In genomic region chr4:144957186-144957585, GRCm38 (mm10) we compare ENCODE assay signal across 12 mouse cellular contexts.
A peak's percentile ranks its signal among the peaks of the same experiment; 100 is the strongest.
DNase-seq lines count a peak whose midpoint lies in the region; ATAC-seq and TF ChIP-seq lines count a peak whose summit lies in the region.
"Had no signal": no experiment of that assay in that cellular context is flagged by ENCODE, and none has a peak within 500 bp of the region (broad histone marks: within the 10 kb centered on the region; RNA-seq: fewer than 3 reads in every experiment).

No protein-coding gene starts in this region.

- ATAC-seq in neural tube, embryonic 15.5 days (ENCODE audit: low FRiP score) = no peak
- ATAC-seq in midbrain, embryonic 13.5 days = no peak
- no peak for ATAC-seq in forebrain, postnatal 0 days

- no peaks in the 10 kb centered on the region for H3K36me3 ChIP-seq in heart, embryonic 10.5 days
- no peaks in the 10 kb centered on the region for H3K36me3 ChIP-seq in neural tube, embryonic 15.5 days
- H3K36me3 ChIP-seq in midbrain, embryonic 13.5 days = no peaks in the 10 kb centered on the region
- no peaks in the 10 kb centered on the region for H3K36me3 ChIP-seq in forebrain, postnatal 0 days (ENCODE audit: insufficient read depth)
- H3K36me3 ChIP-seq: forebrain, embryonic 12.5 days; lung, embryonic 15.5 days had no signal

- no peak overlapping the region for H3K4me3 ChIP-seq in heart, embryonic 10.5 days
- no peak overlapping the region for H3K4me3 ChIP-seq in neural tube, embryonic 15.5 days (replicated peaks)
- H3K4me3 ChIP-seq in midbrain, embryonic 13.5 days (replicated peaks) = no peak overlapping the region
- no peak overlapping the region for H3K4me3 ChIP-seq in forebrain, postnatal 0 days (ENCODE audit: low read depth, low read length)
- H3K4me3 ChIP-seq: forebrain, embryonic 12.5 days; lung, embryonic 15.5 days had no signal

- H3K27me3 ChIP-seq in heart, embryonic 10.5 days (ENCODE audit: insufficient read depth, poor library complexity, severe bottlenecking) = 0 out of 2 replicates have a peak, but pooled peaks cover 4% of the 10 kb centered on the region
- no peaks in the 10 kb centered on the region for H3K27me3 ChIP-seq in neural tube, embryonic 15.5 days (replicated peaks)
- H3K27me3 ChIP-seq in midbrain, embryonic 13.5 days = no peaks in the 10 kb centered on the region
- H3K27me3 ChIP-seq in forebrain, postnatal 0 days (ENCODE audit: insufficient read depth, low read length) = no peaks in the 10 kb centered on the region
- H3K27me3 ChIP-seq: forebrain, embryonic 12.5 days; lung, embryonic 15.5 days had no signal

- H3K4me1 ChIP-seq in heart, embryonic 10.5 days = peaks cover 4% of the 10 kb centered on the region; the same call in 1 of the 2 replicates
- no peaks in the 10 kb centered on the region for H3K4me1 ChIP-seq in neural tube, embryonic 15.5 days
- no peaks in the 10 kb centered on the region for H3K4me1 ChIP-seq in midbrain, embryonic 13.5 days (replicated peaks)
- no peaks in the 10 kb centered on the region for H3K4me1 ChIP-seq in forebrain, postnatal 0 days (ENCODE audit: insufficient read depth)
- H3K4me1 ChIP-seq: forebrain, embryonic 12.5 days had no signal

- no peak for TF ChIP-seq CTCF in forebrain, postnatal 0 days (IDR thresholded peaks at IDR 0.05; ENCODE audit: low read depth)

- 84% methylated on average over 4 of the region's 4 CpGs for WGBS in heart, embryonic 10.5 days
- WGBS in neural tube, embryonic 15.5 days = 83% methylated on average over 4 of the region's 4 CpGs
- WGBS in midbrain, embryonic 13.5 days = 86% methylated on average over 4 of the region's 4 CpGs
- WGBS in forebrain, postnatal 0 days = 56% methylated on average over 4 of the region's 4 CpGs

- H3K27ac ChIP-seq in heart, embryonic 10.5 days = no peak overlapping the region
- H3K27ac ChIP-seq in neural tube, embryonic 15.5 days (replicated peaks) = no peak overlapping the region
- no peak overlapping the region for H3K27ac ChIP-seq in midbrain, embryonic 13.5 days
- H3K27ac ChIP-seq in forebrain, postnatal 0 days (ENCODE audit: low read depth, low read length) = no peak overlapping the region
- H3K27ac ChIP-seq: forebrain, embryonic 12.5 days; lung, embryonic 15.5 days had no signal

- no peak overlapping the region for H3K9ac ChIP-seq in neural tube, embryonic 15.5 days (replicated peaks)
- H3K9ac ChIP-seq in midbrain, embryonic 13.5 days (replicated peaks) = no peak overlapping the region
- no peak overlapping the region for H3K9ac ChIP-seq in forebrain, postnatal 0 days
- H3K9ac ChIP-seq: forebrain, embryonic 12.5 days; lung, embryonic 15.5 days had no signal

- DNase-seq in heart, postnatal 10 days = peak; percentile 40 to 50
- no peak for DNase-seq in heart, embryonic 10.5 days (ENCODE audit: low spot score)
- peak; percentile 85 for DNase-seq in adrenal gland, postnatal 14 days
- peak; percentile 84 to 94 for DNase-seq in kidney, postnatal 36 days
- peak; percentile 68 to 82 for DNase-seq in lung, postnatal 4 days
- DNase-seq in forebrain, postnatal 0 days = no peak
- DNase-seq: cerebellum, postnatal 14 days; spleen, adult 18-20 months had no signal

- H3K9me3 ChIP-seq in heart, embryonic 10.5 days = no peaks in the 10 kb centered on the region
- H3K9me3 ChIP-seq in neural tube, embryonic 15.5 days (replicated peaks) = no peaks in the 10 kb centered on the region
- no peaks in the 10 kb centered on the region for H3K9me3 ChIP-seq in midbrain, embryonic 13.5 days
- no peaks in the 10 kb centered on the region for H3K9me3 ChIP-seq in forebrain, postnatal 0 days (ENCODE audit: low read length)
- H3K9me3 ChIP-seq: forebrain, embryonic 12.5 days; lung, embryonic 15.5 days had no signal

- H3K4me2 ChIP-seq in neural tube, embryonic 15.5 days = no peak overlapping the region
- H3K4me2 ChIP-seq in midbrain, embryonic 13.5 days (replicated peaks) = no peak overlapping the region
- H3K4me2 ChIP-seq in forebrain, postnatal 0 days (ENCODE audit: low read depth) = no peak overlapping the region
- H3K4me2 ChIP-seq: forebrain, embryonic 12.5 days; lung, embryonic 15.5 days had no signal

- intact Hi-C loops in heart, postnatal 10 days (cut with DNase I) = no loop called here

Comparison
In these comparisons a context has a peak if more than half of its experiments do, and no peak if none do; other contexts are left out.
1. DNase-seq: peak in heart, postnatal 10 days (2 of 2), adrenal gland, postnatal 14 days (single experiment), kidney, postnatal 36 days (2 of 2) and lung, postnatal 4 days (2 of 2); none in heart, embryonic 10.5 days (single experiment) and forebrain, postnatal 0 days (single experiment).